Mouse (Mus musculus) liver, embryonic 15.5 days (tissue): ENCODE data around the gene Cyb5d2. TPM values are rescaled to one million over a fixed set of nuclear protein-coding genes. Genes with fewer than 3 reads are reported as not detected.
"Not testable (repeated sequence)": the region's sequence is repeated elsewhere in the genome, so short reads cannot be mapped to it uniquely, and the experiment has no call there.

ENCODE experiments used
- ATAC-seq: fragments of 200-750 bp; cut with Nextera tagmentation; 2 replicates; pipeline ENCODE4 v1.8.0; 2017; ENCODE audit warnings: moderate number of reproducible peaks, mild to moderate bottlenecking, moderate library complexity; ENCODE audit not compliant: insufficient read depth
- H3K27ac ChIP-seq: fragments of 300-500 bp; sonication (generic); replicated peaks from 2 replicates; pipeline ENCODE4 v1.5.1; 2015; ENCODE audit warnings: mild to moderate bottlenecking, inconsistent platforms
- H3K27me3 ChIP-seq: fragments of 300-500 bp; sonication (generic); 2 replicates; pipeline ENCODE4 v1.6.1; 2015; ENCODE audit warnings: mild to moderate bottlenecking, inconsistent platforms
- H3K36me3 ChIP-seq: fragments of 300-500 bp; sonication (generic); replicated peaks from 2 replicates; pipeline ENCODE4 v1.6.1; 2015; ENCODE audit warnings: moderate library complexity, mild to moderate bottlenecking, inconsistent platforms
- H3K4me1 ChIP-seq: fragments of 300-500 bp; sonication (generic); replicated peaks from 2 replicates; pipeline ENCODE4 v1.6.1; 2015; ENCODE audit warnings: inconsistent platforms
- H3K4me2 ChIP-seq: fragments of 300-500 bp; sonication (generic); 2 replicates; pipeline ENCODE4 v1.6.1; 2015; ENCODE audit warnings: moderate library complexity, mild to moderate bottlenecking, inconsistent platforms
- H3K4me3 ChIP-seq: fragments of 300-500 bp; sonication (generic); replicated peaks from 2 replicates; pipeline ENCODE4 v1.5.1; 2015; ENCODE audit warnings: mild to moderate bottlenecking, inconsistent platforms
- H3K9ac ChIP-seq: fragments of 300-500 bp; sonication (generic); 2 replicates; pipeline ENCODE4 v1.6.1; 2015; ENCODE audit warnings: moderate library complexity, mild to moderate bottlenecking, inconsistent platforms
- H3K9me3 ChIP-seq: fragments of 300-500 bp; sonication (generic); replicated peaks from 2 replicates; pipeline ENCODE4 v1.6.1; 2016; ENCODE audit warnings: inconsistent platforms
- WGBS: fragments of 180-500 bp; shearing (Covaris S2); methylation state at CpG from one replicate; pipeline ENCODE4 v1.1.7; 2015; ENCODE audit warnings: mixed read lengths; ENCODE audit not compliant: insufficient replicate concordance; 5-methylcytosine and 5-hydroxymethylcytosine counted together
- polyA plus RNA-seq: library from polyadenylated mRNA; unstranded; fragments of >200 nt; fragmentation: Nextera tagmentation; extraction: Ambion mirVana; gene quantifications from 2 replicates; pipeline ENCODE4 v1.2.1, GENCODE M21; 2015

Gene Cyb5d2
- polyA plus RNA-seq, 1 experiment from 2014 or later, result 3.9 TPM

GRCm38 (mm10) chr11:72739048-72739447 lies 56.9 kb downstream of the Cyb5d2 start:
- Histone ChIP-seq H3K9me3 (no peaks in the 10 kb centered on the region), H3K36me3 (peaks cover 77% of the 10 kb centered on the region), H3K4me2 (no peak overlapping the region), H3K27me3 (no peaks in the 10 kb centered on the region), H3K4me3 (no peak overlapping the region), H3K9ac (no peak overlapping the region), H3K27ac (no peak overlapping the region), H3K4me1 (no peaks in the 10 kb centered on the region; the same call in 1 of the 2 replicates)
- WGBS, result 87% methylated on average over 1 of the region's 1 CpGs
- ATAC-seq, result no peak

GRCm38 (mm10) chr11:72737517-72737916 lies 58.4 kb downstream of the Cyb5d2 start:
- H3K9me3 ChIP-seq, H3K4me2 ChIP-seq, H3K4me3 ChIP-seq, H3K9ac ChIP-seq, H3K4me1 ChIP-seq, H3K27me3 ChIP-seq, H3K27ac ChIP-seq, ATAC-seq: not testable (repeated sequence)
- peaks cover 77% of the 10 kb centered on the region for H3K36me3 ChIP-seq
- 84% methylated on average over 5 of the region's 5 CpGs for WGBS

GRCm38 (mm10) chr11:72736320-72736719 lies 59.6 kb downstream of the Cyb5d2 start:
- Histone ChIP-seq H3K4me3 (no peak overlapping the region), H3K9me3 (no peaks in the 10 kb centered on the region), H3K36me3 (peaks cover 78% of the 10 kb centered on the region), H3K4me1 (no peaks in the 10 kb centered on the region; the same call in 1 of the 2 replicates), H3K27me3 (no peaks in the 10 kb centered on the region), H3K27ac (no peak overlapping the region), H3K4me2 (no peak overlapping the region), H3K9ac (no peak overlapping the region)
- WGBS, result 73% methylated on average over 1 of the region's 1 CpGs
- ATAC-seq, result no peak

GRCm38 (mm10) chr11:72735519-72735860 lies 60.5 kb downstream of the Cyb5d2 start:
- 74% methylated on average over 2 of the region's 2 CpGs for WGBS
- H3K9me3 ChIP-seq, result no peaks in the 10 kb centered on the region
- no peak overlapping the region for H3K4me3 ChIP-seq
- H3K4me2 ChIP-seq, result no peak overlapping the region
- no peak for ATAC-seq
- no peak overlapping the region for H3K9ac ChIP-seq
- H3K4me1 ChIP-seq, result no peaks in the 10 kb centered on the region; the same call in 1 of the 2 replicates
- no peak overlapping the region for H3K27ac ChIP-seq
- no peaks in the 10 kb centered on the region for H3K27me3 ChIP-seq
- H3K36me3 ChIP-seq, result peaks cover 79% of the 10 kb centered on the region

DNA sequence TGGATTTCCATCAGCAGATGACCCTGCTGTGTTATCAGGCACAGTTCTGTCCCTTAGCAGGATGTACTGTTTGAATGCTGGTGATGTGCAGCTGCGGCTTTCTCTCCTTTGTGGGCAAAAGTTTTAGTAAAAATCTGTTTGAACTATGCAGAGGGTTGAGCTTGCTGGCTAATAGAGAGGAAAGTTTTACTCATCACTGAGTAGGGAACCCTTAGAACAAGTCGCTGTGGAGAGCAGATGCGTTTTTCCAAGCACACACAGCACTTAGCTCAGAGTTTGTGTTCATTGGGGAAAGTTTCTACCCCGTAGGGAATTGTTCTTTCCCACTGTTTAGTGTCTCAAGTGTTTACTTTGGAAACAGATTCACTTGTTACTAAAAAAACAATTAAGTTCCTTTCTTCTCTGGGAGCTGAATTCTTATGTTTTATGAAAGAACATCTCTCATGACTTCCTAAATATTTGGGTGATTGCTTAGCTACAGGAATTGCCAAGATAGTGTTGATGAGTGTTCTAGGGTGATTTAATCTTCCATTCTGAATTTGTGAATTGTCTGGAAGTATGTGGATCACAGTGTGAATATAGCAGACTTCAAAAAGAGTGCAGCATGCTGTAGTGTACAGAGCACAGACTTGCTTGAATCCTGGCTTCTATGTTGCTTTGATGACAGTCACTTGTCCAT lies 61.0 kb downstream of the Cyb5d2 start:
- Histone ChIP-seq H3K4me2 (no peak overlapping the region), H3K27me3 (no peaks in the 10 kb centered on the region), H3K4me3 (no peak overlapping the region), H3K27ac (no peak overlapping the region), H3K9me3 (no peaks in the 10 kb centered on the region), H3K9ac (no peak overlapping the region), H3K4me1 (no peaks in the 10 kb centered on the region; the same call in 1 of the 2 replicates), H3K36me3 (peaks cover 79% of the 10 kb centered on the region)
- ATAC-seq, result no peak
- WGBS, result 78% methylated on average over 4 of the region's 4 CpGs

DNA sequence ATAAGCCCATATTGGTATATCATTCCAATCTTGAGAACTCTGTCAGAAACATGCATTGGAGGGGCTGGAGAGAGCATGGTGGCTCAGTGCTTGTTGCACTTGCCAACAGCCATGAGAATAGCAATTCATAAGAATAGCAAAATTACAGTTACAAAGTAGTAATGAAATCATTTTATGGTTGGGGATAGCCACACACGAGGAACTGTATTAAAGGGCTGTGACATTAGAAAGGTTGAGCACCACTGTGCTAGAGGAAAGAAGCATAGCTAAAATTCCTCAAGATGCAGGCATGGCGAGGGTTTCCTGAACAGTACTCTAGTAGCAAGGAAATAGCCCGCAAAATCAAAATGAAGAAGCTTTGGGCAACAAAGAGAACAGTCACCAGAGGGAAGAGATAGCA lies 62.2 kb downstream of the Cyb5d2 start:
- no peak overlapping the region for H3K27ac ChIP-seq
- H3K36me3 ChIP-seq, result peaks cover 80% of the 10 kb centered on the region
- 83% methylated on average over 3 of the region's 3 CpGs for WGBS
- H3K4me2 ChIP-seq, result no peak overlapping the region
- H3K27me3 ChIP-seq, result no peaks in the 10 kb centered on the region
- ATAC-seq, result no peak
- H3K9ac ChIP-seq, result no peak overlapping the region
- H3K4me3 ChIP-seq, result no peak overlapping the region
- H3K4me1 ChIP-seq, result no peaks in the 10 kb centered on the region
- H3K9me3 ChIP-seq, result no peaks in the 10 kb centered on the region

Other genes starting within 250 kb of the Cyb5d2 start
- gene Spns3, start 245.6 kb downstream of the Cyb5d2 start, polyA plus RNA-seq, result 1.8 TPM in 2 replicates
- gene Ube2g1, start 188.9 kb downstream of the Cyb5d2 start, polyA plus RNA-seq, result 20.2 and 21.7 TPM in 2 replicates
- 10.6 and 10.9 TPM in 2 replicates for gene Ankfy1, start 106.1 kb downstream of the Cyb5d2 start, polyA plus RNA-seq
- 3.7 and 4.2 TPM in 2 replicates for gene Zzef1, start 84 bp upstream of the Cyb5d2 start, polyA plus RNA-seq
- 10.6 and 12.8 TPM in 2 replicates for gene Atp2a3, start 165.0 kb upstream of the Cyb5d2 start, polyA plus RNA-seq
- gene P2rx1, start 203.0 kb upstream of the Cyb5d2 start, polyA plus RNA-seq, result 6.6 and 7.5 TPM in 2 replicates
- 0.73 and 0.81 TPM in 2 replicates for gene Camkk1, start 222.9 kb upstream of the Cyb5d2 start, polyA plus RNA-seq